Mouse (Mus musculus) limb, embryonic 12.5 days (tissue): ENCODE results near the gene Zfp141. TPM values are rescaled to one million over a fixed set of nuclear protein-coding genes. Genes with fewer than 3 reads are reported as not detected.
A peak's percentile ranks its signal among the peaks of the same experiment; 100 is the strongest.
"Not testable (repeated sequence)": the region's sequence is repeated elsewhere in the genome, so short reads cannot be mapped to it uniquely, and the experiment has no call there.

Source experiments
- ATAC-seq: fragments of 200-750 bp; cut with Nextera tagmentation; 2 replicates; pipeline ENCODE4 v1.8.0; 2017; ENCODE audit warnings: low read depth, moderate TSS enrichment; ENCODE audit not compliant: insufficient number of reproducible peaks, insufficient read depth, low FRiP score, low TSS enrichment
- H3K27ac ChIP-seq: fragments of 300-500 bp; sonication (generic); 2 replicates; pipeline ENCODE4 v1.5.1; 2016; ENCODE audit warnings: mild to moderate bottlenecking, moderate library complexity
- H3K27me3 ChIP-seq: fragments of 300-500 bp; sonication (generic); 2 replicates; pipeline ENCODE4 v1.6.1; 2016; ENCODE audit warnings: mild to moderate bottlenecking, moderate library complexity
- H3K36me3 ChIP-seq: fragments of 300-500 bp; sonication (generic); 2 replicates; pipeline ENCODE4 v1.6.1; 2016; ENCODE audit warnings: mild to moderate bottlenecking, moderate library complexity
- H3K4me1 ChIP-seq: fragments of 300-500 bp; sonication (generic); replicated peaks from 2 replicates; pipeline ENCODE4 v1.6.1; 2016
- H3K4me2 ChIP-seq: fragments of 300-500 bp; sonication (generic); 2 replicates; pipeline ENCODE4 v1.6.1; 2016; ENCODE audit warnings: mild to moderate bottlenecking, moderate library complexity
- H3K4me3 ChIP-seq: fragments of 300-500 bp; sonication (generic); replicated peaks from 2 replicates; pipeline ENCODE4 v1.5.1; 2016; ENCODE audit warnings: mild to moderate bottlenecking
- H3K9ac ChIP-seq: fragments of 300-500 bp; sonication (generic); replicated peaks from 2 replicates; pipeline ENCODE4 v1.6.1; 2016; ENCODE audit warnings: mild to moderate bottlenecking, moderate library complexity
- H3K9me3 ChIP-seq: fragments of 300-500 bp; sonication (generic); 2 replicates; pipeline ENCODE4 v1.6.1; 2016; ENCODE audit warnings: mild to moderate bottlenecking, moderate library complexity
- WGBS: fragments of 180-500 bp; shearing (Covaris S2); methylation state at CpG from one replicate; pipeline ENCODE4 v1.1.7; 2016; 5-methylcytosine and 5-hydroxymethylcytosine counted together
- polyA plus RNA-seq: library from polyadenylated mRNA; unstranded; fragments of >200 nt; fragmentation: Nextera tagmentation; extraction: Ambion mirVana; gene quantifications from 2 replicates; pipeline ENCODE4 v1.2.1, GENCODE M21; 2016

The Zfp141 gene
- 14.7 and 16.5 TPM in 2 replicates for polyA plus RNA-seq

- not testable (repeated sequence) for H3K4me1 ChIP-seq, H3K27me3 ChIP-seq, H3K36me3 ChIP-seq, H3K9me3 ChIP-seq
- ATAC-seq, result peak; percentile 87
- H3K4me3 ChIP-seq, result peak within 1 kb of the TSS; percentile 58
- peak within 1 kb of the TSS; percentile 69 for H3K9ac ChIP-seq
- H3K27ac ChIP-seq, result peak within 1 kb of the TSS; percentile 67; the same call in 1 of the 2 replicates
- H3K4me2 ChIP-seq, result peak within 1 kb of the TSS; percentile 59
- WGBS, result 2% methylated on average over 18 of the region's 18 CpGs
Observed at GRCm38 (mm10) chr7:42505588-42505987, at the start of gene Zfp141. Gene Zfp141, minus strand, starts transcription at chr7:42505740.

GRCm38 (mm10) chr7:42551766-42552165 is 46.2 kb upstream of the Zfp141 start:
- ATAC-seq, result no peak
- no peaks in the 10 kb centered on the region for H3K27me3 ChIP-seq
- WGBS, result 75% methylated on average over 3 of the region's 3 CpGs
- no peak overlapping the region for H3K4me3 ChIP-seq
- H3K27ac ChIP-seq, result no peak overlapping the region
- H3K4me2 ChIP-seq, result no peak overlapping the region
- H3K9me3 ChIP-seq, result peaks cover 37% of the 10 kb centered on the region
- H3K36me3 ChIP-seq, result no peaks in the 10 kb centered on the region
- H3K9ac ChIP-seq, result no peak overlapping the region
- H3K4me1 ChIP-seq, result no peaks in the 10 kb centered on the region

GRCm38 (mm10) chr7:42505186-42505585 is 354 bp downstream of the Zfp141 start:
- Histone ChIP-seq H3K9ac (peak overlapping the region; percentile 69), H3K4me3 (peak overlapping the region; percentile 58), H3K27me3 (no peaks in the 10 kb centered on the region), H3K4me1 (no peaks in the 10 kb centered on the region), H3K9me3 (peaks cover 6% of the 10 kb centered on the region; the same call in 1 of the 2 replicates), H3K4me2 (peak overlapping the region; percentile 59), H3K36me3 (peaks cover 14% of the 10 kb centered on the region), H3K27ac (peak overlapping the region; percentile 67; the same call in 1 of the 2 replicates)
- whole genome bisulfite sequencing, result 1% methylated on average over 20 of the region's 20 CpGs
- peak; percentile 46; the same call in 1 of the 2 replicates for ATAC-seq

- Histone ChIP-seq H3K4me3 (no peak overlapping the region), H3K9ac (no peak overlapping the region), H3K27ac (no peak overlapping the region), H3K4me1 (no peaks in the 10 kb centered on the region), H3K36me3 (peaks cover 60% of the 10 kb centered on the region), H3K9me3 (peaks cover 15% of the 10 kb centered on the region; the same call in 1 of the 2 replicates), H3K27me3 (no peaks in the 10 kb centered on the region), H3K4me2 (no peak overlapping the region)
- no peak for ATAC-seq
- 95% methylated on average over 5 of the region's 5 CpGs for WGBS
Observed at GRCm38 (mm10) chr7:42498248-42498647, 7.3 kb downstream of the Zfp141 start.

- Histone ChIP-seq H3K4me1 (no peaks in the 10 kb centered on the region), H3K27ac (no peak overlapping the region), H3K9ac (no peak overlapping the region), H3K4me3 (no peak overlapping the region), H3K36me3 (peaks cover 64% of the 10 kb centered on the region), H3K9me3 (peaks cover 22% of the 10 kb centered on the region), H3K4me2 (no peak overlapping the region), H3K27me3 (no peaks in the 10 kb centered on the region)
- WGBS, result 91% methylated on average over 9 of the region's 9 CpGs
- ATAC-seq, result no peak
Observed at GRCm38 (mm10) chr7:42497356-42497755, 8.2 kb downstream of the Zfp141 start.

GRCm38 (mm10) chr7:42496202-42496601 is 9.3 kb downstream of the Zfp141 start:
- ATAC-seq, result no peak
- Histone ChIP-seq H3K36me3 (peaks cover 60% of the 10 kb centered on the region), H3K4me2 (no peak overlapping the region), H3K9me3 (peaks cover 22% of the 10 kb centered on the region), H3K4me3 (no peak overlapping the region), H3K27ac (no peak overlapping the region), H3K27me3 (no peaks in the 10 kb centered on the region), H3K4me1 (no peaks in the 10 kb centered on the region), H3K9ac (no peak overlapping the region)
- WGBS, result 88% methylated on average over 1 of the region's 1 CpGs

- no peak overlapping the region for H3K4me3 ChIP-seq
- H3K9me3 ChIP-seq, result peaks cover 16% of the 10 kb centered on the region; the same call in 1 of the 2 replicates
- no peaks in the 10 kb centered on the region for H3K4me1 ChIP-seq
- ATAC-seq, result no peak
- peaks cover 48% of the 10 kb centered on the region for H3K36me3 ChIP-seq
- H3K27me3 ChIP-seq, result no peaks in the 10 kb centered on the region
- WGBS, result 91% methylated on average over 5 of the region's 5 CpGs
- H3K9ac ChIP-seq, result no peak overlapping the region
- H3K4me2 ChIP-seq, result no peak overlapping the region
- H3K27ac ChIP-seq, result no peak overlapping the region
Observed at GRCm38 (mm10) chr7:42490859-42491258, 14.7 kb downstream of the Zfp141 start.

- no peak overlapping the region for H3K4me3 ChIP-seq
- 91% methylated on average over 4 of the region's 4 CpGs for WGBS
- peaks cover 51% of the 10 kb centered on the region for H3K36me3 ChIP-seq
- no peak for ATAC-seq
- H3K4me1 ChIP-seq, result no peaks in the 10 kb centered on the region
- no peaks in the 10 kb centered on the region for H3K27me3 ChIP-seq
- no peak overlapping the region for H3K4me2 ChIP-seq
- no peak overlapping the region for H3K27ac ChIP-seq
- H3K9ac ChIP-seq, result no peak overlapping the region
- peaks cover 16% of the 10 kb centered on the region; the same call in 1 of the 2 replicates for H3K9me3 ChIP-seq
Observed at GRCm38 (mm10) chr7:42490358-42490757, 15.2 kb downstream of the Zfp141 start.

GRCm38 (mm10) chr7:42454640-42455039 is 50.9 kb downstream of the Zfp141 start:
- no peaks in the 10 kb centered on the region for H3K36me3 ChIP-seq
- H3K9ac ChIP-seq, result no peak overlapping the region
- H3K4me2 ChIP-seq, result no peak overlapping the region
- WGBS, result 70% methylated on average over 4 of the region's 4 CpGs
- no peak overlapping the region for H3K4me3 ChIP-seq
- no peak overlapping the region for H3K27ac ChIP-seq
- no peaks in the 10 kb centered on the region for H3K27me3 ChIP-seq
- no peaks in the 10 kb centered on the region for H3K4me1 ChIP-seq
- ATAC-seq, result no peak
- H3K9me3 ChIP-seq, result peaks cover 37% of the 10 kb centered on the region; the same call in 1 of the 2 replicates

- no peaks in the 10 kb centered on the region for H3K4me1 ChIP-seq
- H3K9me3 ChIP-seq, result peaks cover 61% of the 10 kb centered on the region
- no peaks in the 10 kb centered on the region for H3K27me3 ChIP-seq
- no peaks in the 10 kb centered on the region for H3K36me3 ChIP-seq
- H3K27ac ChIP-seq, result no peak overlapping the region
- H3K9ac ChIP-seq, result no peak overlapping the region
- no peak overlapping the region for H3K4me3 ChIP-seq
- no peak overlapping the region for H3K4me2 ChIP-seq
- 33% methylated on average over 3 of the region's 3 CpGs for WGBS
- ATAC-seq, result no peak
Observed at GRCm38 (mm10) chr7:42450618-42451017, 54.9 kb downstream of the Zfp141 start.

- peaks cover 64% of the 10 kb centered on the region for H3K9me3 ChIP-seq
- no peak for ATAC-seq
- WGBS, result 78% methylated on average over 5 of the region's 5 CpGs
Observed at GRCm38 (mm10) chr7:42447850-42448249, 57.7 kb downstream of the Zfp141 start, which contains the start of gene 4933421I07Rik. Gene 4933421I07Rik, minus strand, starts transcription at chr7:42448120.

GRCm38 (mm10) chr7:42447352-42447751 is 58.2 kb downstream of the Zfp141 start:
- WGBS, result 86% methylated on average over 9 of the region's 9 CpGs
- Histone ChIP-seq H3K36me3 (no peaks in the 10 kb centered on the region), H3K27me3 (no peaks in the 10 kb centered on the region), H3K4me1 (no peaks in the 10 kb centered on the region), H3K4me2 (no peak overlapping the region), H3K9ac (no peak overlapping the region), H3K9me3 (peaks cover 67% of the 10 kb centered on the region), H3K4me3 (no peak overlapping the region), H3K27ac (no peak overlapping the region)
- no peak for ATAC-seq

More at GRCm38 (mm10) chr7:42447850-42448249, 57.7 kb downstream of the Zfp141 start, which contains the start of gene 4933421I07Rik:
- no peaks in the 10 kb centered on the region for H3K4me1 ChIP-seq
- no peak within 1 kb of the TSS for H3K4me2 ChIP-seq
- H3K27ac ChIP-seq, result no peak within 1 kb of the TSS
- H3K9ac ChIP-seq, result no peak within 1 kb of the TSS
- no peak within 1 kb of the TSS for H3K4me3 ChIP-seq
- no peaks in the 10 kb centered on the region for H3K27me3 ChIP-seq
- no peaks in the 10 kb centered on the region for H3K36me3 ChIP-seq
